Mouse (Mus musculus): ENCODE data around the gene Dusp12. TPM values are rescaled to one million over a fixed set of nuclear protein-coding genes. Genes with fewer than 3 reads are reported as not detected.

The Dusp12 gene
- polyA plus RNA-seq, 1 experiment from 2014 or later = 32.8 TPM

DNA sequence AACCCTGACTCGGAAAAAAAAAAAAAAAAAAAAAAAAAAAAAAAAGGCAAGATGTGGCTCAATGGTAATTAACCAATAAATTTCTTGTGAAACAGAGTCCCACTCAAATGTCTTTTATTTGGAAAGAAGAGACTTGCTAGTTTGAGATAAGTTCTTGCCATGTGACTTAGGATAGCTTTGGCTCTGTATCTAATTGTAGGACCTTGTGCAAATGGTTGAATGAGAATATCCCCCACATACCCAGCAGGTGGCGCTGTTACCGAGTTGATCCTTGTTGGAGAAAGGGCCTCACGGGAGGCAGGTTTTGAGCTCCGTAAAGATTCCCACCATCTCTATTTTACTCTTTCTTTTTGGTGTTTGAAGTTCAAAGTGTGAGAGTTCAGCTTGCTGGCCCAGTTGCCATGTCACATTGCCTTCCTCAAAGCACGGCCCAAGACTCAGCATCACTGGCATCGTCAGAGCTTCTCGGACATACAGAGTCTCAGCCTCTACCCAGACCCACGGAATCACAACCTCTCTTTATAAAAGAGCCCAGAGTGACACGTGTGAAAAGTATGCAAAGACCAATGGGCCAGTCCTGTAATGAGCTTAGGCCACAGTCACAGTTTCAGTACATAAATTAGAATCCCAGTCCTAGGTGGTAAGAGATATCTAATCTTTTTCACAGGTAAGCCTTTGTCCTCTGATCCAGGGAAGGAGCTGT is 16.3 kb upstream of the Dusp12 start:
- peak; percentile 29; the same call in 1 of the 2 replicates for ATAC-seq (replicated peaks; ENCODE audit: low FRiP score, low read depth)
- no peak overlapping the region for H3K4me3 ChIP-seq (replicated peaks; ENCODE audit: low read depth, low read length)
- H3K27me3 ChIP-seq (ENCODE audit: insufficient read depth, low read length) = no peaks in the 10 kb centered on the region

DNA sequence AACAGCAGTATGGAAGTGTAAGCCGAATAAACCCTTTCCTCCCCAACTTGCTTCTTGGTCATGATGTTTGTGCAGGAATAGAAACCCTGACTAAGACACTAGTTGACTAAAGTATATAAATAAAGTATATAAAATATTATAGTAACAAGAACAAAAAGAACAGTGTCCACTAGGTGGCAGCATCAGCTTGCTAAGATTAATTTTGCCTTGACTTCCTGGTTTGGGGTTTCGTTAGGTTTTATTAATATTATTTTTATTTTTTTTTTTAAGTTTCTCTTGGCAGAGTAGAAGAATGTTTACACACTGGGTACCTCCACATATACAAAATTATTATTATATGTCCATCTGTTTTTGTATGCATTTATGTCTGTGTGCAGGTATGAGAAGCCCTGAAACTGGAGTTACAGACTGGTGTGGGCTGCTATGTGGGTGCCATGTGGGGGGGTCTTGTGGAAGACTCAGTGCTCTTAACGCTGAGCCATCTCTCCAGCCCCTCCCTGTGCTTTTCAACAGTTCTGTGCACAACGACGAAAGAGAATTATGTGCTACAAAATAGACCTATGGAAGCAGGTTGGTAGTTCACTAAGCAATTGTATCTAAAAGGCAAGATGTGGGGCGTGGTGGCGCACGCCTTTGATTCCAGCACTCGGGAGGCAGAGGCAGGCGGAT is 15.6 kb upstream of the Dusp12 start:
- 0 out of 2 replicates have a peak overlapping the region, but pooled peaks have one; percentile 3 for H3K4me2 ChIP-seq (ENCODE audit: low read length)

More for the DNA sequence above, 16.3 kb upstream of the Dusp12 start:
- 31% methylated on average over 10 of the region's 10 CpGs for WGBS
- Histone ChIP-seq H3K27ac (no peak overlapping the region), H3K4me1 (replicated peaks; ENCODE audit: insufficient read depth, low read length) (no peaks in the 10 kb centered on the region), H3K9ac (ENCODE audit: low read depth, low read length) (no peak overlapping the region), H3K9me3 (replicated peaks; ENCODE audit: low read length) (no peaks in the 10 kb centered on the region), H3K36me3 (ENCODE audit: insufficient read depth, low read length) (no peaks in the 10 kb centered on the region), H3K4me2 (ENCODE audit: low read length) (no peak overlapping the region)
- peak; percentile 93 for TF ChIP-seq CTCF (IDR thresholded peaks at IDR 0.05; ENCODE audit: low read depth)
- peak; percentile 90 for DNase-seq (ENCODE audit: low spot score)

DNA sequence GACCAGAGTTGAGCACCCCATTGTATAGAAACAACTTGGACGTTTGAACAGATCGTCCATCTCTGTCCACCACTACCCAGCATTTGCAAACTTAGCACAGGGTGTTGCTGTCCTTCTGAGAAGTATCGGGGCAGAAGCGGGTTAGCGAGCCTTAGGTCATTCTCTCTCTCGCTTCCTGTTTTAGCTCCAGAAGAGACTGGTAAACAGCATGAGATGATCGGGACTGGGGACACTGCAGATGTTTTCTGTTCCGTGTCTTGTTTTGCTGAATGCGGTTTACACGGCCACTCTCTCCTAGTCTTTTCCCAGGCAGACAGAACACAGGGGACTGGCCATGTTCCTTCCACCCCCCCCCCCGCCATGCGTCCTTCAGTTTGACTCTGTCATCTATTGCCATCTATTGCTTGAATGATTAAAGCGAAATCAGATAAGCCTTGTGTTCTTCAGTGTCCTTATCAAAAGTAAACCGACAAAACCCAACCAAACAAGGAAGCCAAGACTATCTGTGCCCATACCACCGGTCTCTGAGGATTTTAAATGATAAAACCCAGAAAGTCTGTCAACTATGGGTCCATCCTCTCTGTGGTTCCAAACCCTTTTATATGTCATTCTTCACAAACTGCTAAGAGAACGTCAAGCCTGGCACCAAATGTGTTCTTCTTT is 13.2 kb upstream of the Dusp12 start:
- WGBS = 66% methylated on average over 16 of the region's 16 CpGs
- H3K4me2 ChIP-seq (ENCODE audit: low read length) = no peak overlapping the region
- H3K9me3 ChIP-seq (replicated peaks; ENCODE audit: low read length) = no peaks in the 10 kb centered on the region
- DNase-seq (ENCODE audit: low spot score) (no peak), ATAC-seq (replicated peaks; ENCODE audit: low FRiP score, low read depth) (no peak)
- no peaks in the 10 kb centered on the region for H3K36me3 ChIP-seq (ENCODE audit: insufficient read depth, low read length)
- TF ChIP-seq CTCF (IDR thresholded peaks at IDR 0.05; ENCODE audit: low read depth) = no peak
- no peak overlapping the region for H3K9ac ChIP-seq (ENCODE audit: low read depth, low read length)
- H3K4me3 ChIP-seq (replicated peaks; ENCODE audit: low read depth, low read length) = no peak overlapping the region
- H3K27ac ChIP-seq = no peak overlapping the region
- no peaks in the 10 kb centered on the region for H3K4me1 ChIP-seq (replicated peaks; ENCODE audit: insufficient read depth, low read length)
- H3K27me3 ChIP-seq (ENCODE audit: insufficient read depth, low read length) = no peaks in the 10 kb centered on the region

More for the DNA sequence above, 15.6 kb upstream of the Dusp12 start:
- no peak overlapping the region for H3K4me3 ChIP-seq (replicated peaks; ENCODE audit: low read depth, low read length)
- no peaks in the 10 kb centered on the region for H3K36me3 ChIP-seq (ENCODE audit: insufficient read depth, low read length)
- no peaks in the 10 kb centered on the region for H3K9me3 ChIP-seq (replicated peaks; ENCODE audit: low read length)
- TF ChIP-seq CTCF (IDR thresholded peaks at IDR 0.05; ENCODE audit: low read depth) = peak; percentile 77
- H3K9ac ChIP-seq (ENCODE audit: low read depth, low read length) = no peak overlapping the region
- ATAC-seq (replicated peaks; ENCODE audit: low FRiP score, low read depth) (no peak), DNase-seq (ENCODE audit: low spot score) (peak; percentile 88)
- no peaks in the 10 kb centered on the region for H3K4me1 ChIP-seq (replicated peaks; ENCODE audit: insufficient read depth, low read length)
- WGBS = 41% methylated on average over 10 of the region's 10 CpGs
- H3K27ac ChIP-seq = no peak overlapping the region
- no peaks in the 10 kb centered on the region for H3K27me3 ChIP-seq (ENCODE audit: insufficient read depth, low read length)

DNA sequence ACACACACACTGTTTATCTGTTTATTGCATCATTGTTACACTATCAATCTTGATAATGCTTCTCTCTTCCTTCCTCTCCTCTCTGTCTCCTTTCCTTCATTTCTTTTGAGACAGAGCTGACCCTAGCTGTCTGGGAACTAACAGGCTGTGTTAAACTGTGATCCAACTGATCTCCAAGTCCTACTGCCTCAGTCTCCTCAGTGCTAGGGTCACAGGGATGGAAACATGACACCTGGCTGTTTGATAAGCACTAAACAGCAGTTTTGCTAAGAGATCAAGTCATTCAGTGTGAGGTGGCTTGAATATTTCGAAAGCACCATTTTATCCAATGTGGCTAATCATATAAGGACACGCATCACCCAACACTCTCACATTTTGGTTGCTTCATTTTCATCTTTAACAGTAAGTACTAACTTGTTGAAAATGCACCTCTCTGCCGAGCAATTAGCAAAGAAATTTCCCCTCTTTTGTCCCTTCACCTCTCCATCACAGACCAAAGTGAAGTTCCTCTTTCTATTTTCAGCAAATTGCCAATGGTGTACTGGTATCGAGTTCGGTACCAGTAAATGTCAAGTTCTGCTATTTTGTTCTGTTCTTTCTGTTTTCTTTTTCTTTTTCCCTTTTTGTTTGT is 11.4 kb upstream of the Dusp12 start:
- Histone ChIP-seq H3K9ac (ENCODE audit: low read depth, low read length) (no peak overlapping the region), H3K27me3 (ENCODE audit: insufficient read depth, low read length) (no peaks in the 10 kb centered on the region), H3K27ac (no peak overlapping the region), H3K36me3 (ENCODE audit: insufficient read depth, low read length) (no peaks in the 10 kb centered on the region), H3K4me1 (replicated peaks; ENCODE audit: insufficient read depth, low read length) (no peaks in the 10 kb centered on the region), H3K4me3 (replicated peaks; ENCODE audit: low read depth, low read length) (no peak overlapping the region), H3K9me3 (replicated peaks; ENCODE audit: low read length) (no peaks in the 10 kb centered on the region), H3K4me2 (ENCODE audit: low read length) (no peak overlapping the region)
- no peak for ATAC-seq (replicated peaks; ENCODE audit: low FRiP score, low read depth)
- WGBS = 80% methylated on average over 5 of the region's 5 CpGs
- no peak for TF ChIP-seq CTCF (IDR thresholded peaks at IDR 0.05; ENCODE audit: low read depth)
- DNase-seq (ENCODE audit: low spot score) = no peak

DNA sequence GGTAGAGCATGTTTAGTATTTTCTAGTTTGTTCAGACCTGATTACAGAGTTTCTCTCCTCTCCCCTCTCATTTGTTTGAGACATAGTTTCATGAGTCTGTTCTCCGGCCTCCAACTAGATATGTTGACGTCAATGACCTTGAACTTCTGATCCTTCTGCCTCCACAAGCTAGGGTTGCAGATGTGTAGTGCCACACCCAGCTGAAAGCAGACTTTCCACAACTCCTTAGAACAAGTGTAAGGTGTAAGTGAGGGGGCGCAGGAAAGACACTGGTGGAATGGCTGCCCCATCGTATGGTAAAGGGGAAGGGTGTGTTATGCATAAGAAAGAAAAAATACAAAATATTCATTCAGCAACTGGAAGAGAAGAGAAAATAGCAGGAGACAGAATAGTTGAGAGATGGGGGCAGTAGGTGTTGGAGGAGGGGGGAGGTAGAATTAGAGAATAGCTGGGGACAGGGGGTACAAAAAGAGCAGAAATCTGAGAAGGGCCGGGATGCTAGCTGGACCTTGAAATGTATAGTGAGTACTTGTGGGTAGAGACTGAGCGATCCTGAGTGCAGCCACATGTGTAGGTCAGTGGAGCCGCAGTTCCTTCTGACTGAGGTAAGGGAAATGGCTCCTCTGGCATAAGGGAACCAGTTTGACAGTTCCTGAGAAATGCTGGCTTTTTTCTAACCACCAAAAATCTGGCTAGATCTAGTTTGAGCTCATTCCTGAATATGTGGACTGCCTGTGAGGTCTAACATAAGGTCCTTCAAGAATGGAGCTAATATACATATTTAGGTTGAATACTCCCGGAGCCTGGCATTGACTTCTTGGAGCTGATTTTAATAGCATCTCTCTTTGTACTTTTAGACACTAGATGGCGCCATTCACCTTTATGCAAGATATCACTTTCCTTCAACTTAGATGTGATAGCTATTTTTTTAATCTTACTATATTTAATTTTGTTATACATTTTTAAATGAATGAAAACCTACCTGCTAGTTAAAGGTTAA is 9.6 kb upstream of the Dusp12 start:
- H3K4me2 ChIP-seq (ENCODE audit: low read length) = no peak overlapping the region
- H3K4me3 ChIP-seq (replicated peaks; ENCODE audit: low read depth, low read length) = no peak overlapping the region
- no peak overlapping the region for H3K9ac ChIP-seq (ENCODE audit: low read depth, low read length)
- 59% methylated on average over 9 of the region's 9 CpGs for WGBS
- no peaks in the 10 kb centered on the region for H3K4me1 ChIP-seq (replicated peaks; ENCODE audit: insufficient read depth, low read length)
- H3K9me3 ChIP-seq (replicated peaks; ENCODE audit: low read length) = no peaks in the 10 kb centered on the region
- ATAC-seq (replicated peaks; ENCODE audit: low FRiP score, low read depth) (no peak), DNase-seq (ENCODE audit: low spot score) (peak; percentile 86)
- H3K27ac ChIP-seq = no peak overlapping the region
- no peaks in the 10 kb centered on the region for H3K27me3 ChIP-seq (ENCODE audit: insufficient read depth, low read length)
- peak; percentile 74 for TF ChIP-seq CTCF (IDR thresholded peaks at IDR 0.05; ENCODE audit: low read depth)
- H3K36me3 ChIP-seq (ENCODE audit: insufficient read depth, low read length) = no peaks in the 10 kb centered on the region
